Mouse (Mus musculus) adrenal gland (tissue): Measurements from ENCODE around the gene B3galt4.
"Not testable (repeated sequence)": the region's sequence is repeated elsewhere in the genome, so short reads cannot be mapped to it uniquely, and the experiment has no call there.

Source experiments
- intact Hi-C: fragments of 180-260 bp; cut with DNase I; formaldehyde crosslinking; loops from one replicate; pipeline ENCODE4 v1.15.1; 2025

B3galt4 gene

DNA sequence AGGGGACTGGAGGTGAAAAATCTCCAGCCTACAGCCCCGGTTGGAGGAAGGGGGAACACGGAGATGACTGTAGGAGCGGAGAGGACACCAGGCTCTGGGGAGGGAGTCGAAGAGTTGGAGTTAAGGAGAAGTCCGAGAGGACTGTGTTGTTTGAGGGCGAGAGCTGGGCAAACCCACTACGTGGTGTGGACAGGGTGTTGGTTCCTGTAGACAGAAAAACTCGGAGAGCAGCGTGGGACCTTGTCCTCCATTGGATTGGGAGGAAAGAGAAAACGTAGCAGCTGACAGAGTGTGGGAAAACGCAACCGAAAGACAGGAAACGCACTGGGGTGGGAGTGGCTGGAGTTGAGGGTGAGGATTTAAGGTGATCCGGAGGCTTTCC is 41.4 kb downstream of the B3galt4 start:
- intact Hi-C loops: no loop called here

DNA sequence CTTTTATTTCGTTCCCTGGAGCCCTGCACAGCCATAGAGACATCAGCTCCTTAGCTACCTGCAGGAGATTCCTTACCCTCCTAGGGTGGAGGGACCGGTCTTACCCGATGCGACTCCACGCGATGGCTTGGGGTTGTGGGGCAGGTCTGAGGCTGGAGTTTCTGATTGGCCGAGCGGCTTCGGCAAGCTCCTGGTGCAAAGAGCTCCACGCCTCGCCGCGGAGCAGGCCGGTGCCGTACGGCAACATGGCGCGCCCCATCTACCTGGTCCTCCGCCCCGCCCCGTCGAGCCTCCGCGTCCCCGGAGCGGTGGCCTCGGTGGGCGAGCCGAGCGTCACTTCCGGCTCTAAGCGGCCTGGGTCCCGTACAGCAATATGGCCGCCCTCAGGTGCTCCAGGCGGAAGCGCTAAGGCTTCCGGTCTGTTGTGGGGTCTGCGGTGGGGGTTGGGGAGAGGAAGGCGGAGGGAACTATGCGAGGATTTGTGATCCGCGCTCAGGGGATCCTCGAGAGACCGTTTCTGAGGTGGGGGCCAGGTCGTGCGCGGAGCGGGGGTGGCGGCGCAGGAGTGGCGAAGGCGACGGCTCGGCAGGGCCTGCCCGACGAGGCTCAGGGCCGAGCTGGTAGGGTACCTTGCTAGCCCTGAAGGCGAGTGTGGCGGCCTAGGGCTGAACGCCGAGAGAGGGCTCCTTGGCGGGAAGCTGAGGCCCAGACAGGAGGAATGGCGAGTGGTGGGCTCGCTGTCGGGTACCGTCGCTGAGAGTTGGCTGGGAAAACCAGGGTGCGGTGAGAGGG is 42.0 kb downstream of the B3galt4 start, which contains the start of gene Daxx:
Daxx (plus strand) TSS at position 338 of the 792 bp plus-strand sequence.
- intact Hi-C loops: no loop called here

DNA sequence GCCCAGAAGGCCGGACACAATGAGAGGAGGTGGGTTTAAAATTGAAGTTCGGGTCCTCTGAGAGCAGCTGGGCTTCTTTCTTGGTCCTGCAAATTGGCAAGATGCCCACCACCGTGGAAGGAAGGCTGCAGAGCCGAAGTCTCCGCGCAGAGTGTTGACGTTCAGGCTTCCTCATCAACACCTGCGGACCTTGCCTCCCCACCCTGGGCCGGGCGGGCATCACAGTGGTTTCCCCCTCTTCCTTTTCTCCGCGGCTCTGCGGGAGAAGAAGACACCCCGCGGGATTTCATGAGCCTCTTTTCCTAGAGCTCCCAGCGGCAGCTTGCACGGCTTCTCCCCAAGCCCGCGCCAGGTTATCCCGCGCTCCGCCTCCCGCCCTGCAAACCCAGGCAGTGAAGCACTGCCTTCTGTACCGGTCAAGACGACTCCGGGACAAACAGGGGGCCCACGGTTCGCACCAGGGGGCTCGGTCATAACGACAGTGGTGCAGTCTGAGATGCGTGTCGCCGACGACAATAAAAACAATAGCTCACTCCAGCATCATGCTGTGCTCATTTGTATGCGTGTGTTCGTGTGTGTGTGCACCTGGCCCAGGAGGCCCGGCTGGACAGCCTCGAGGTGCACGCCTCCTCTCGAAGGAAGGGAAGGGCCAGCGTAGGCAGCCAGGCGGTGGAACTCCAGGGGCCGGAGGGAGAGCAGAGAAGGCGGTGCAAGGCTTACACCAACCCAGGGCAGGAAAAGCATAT is 42.8 kb downstream of the B3galt4 start:
- intact Hi-C loops: no loop called here

DNA sequence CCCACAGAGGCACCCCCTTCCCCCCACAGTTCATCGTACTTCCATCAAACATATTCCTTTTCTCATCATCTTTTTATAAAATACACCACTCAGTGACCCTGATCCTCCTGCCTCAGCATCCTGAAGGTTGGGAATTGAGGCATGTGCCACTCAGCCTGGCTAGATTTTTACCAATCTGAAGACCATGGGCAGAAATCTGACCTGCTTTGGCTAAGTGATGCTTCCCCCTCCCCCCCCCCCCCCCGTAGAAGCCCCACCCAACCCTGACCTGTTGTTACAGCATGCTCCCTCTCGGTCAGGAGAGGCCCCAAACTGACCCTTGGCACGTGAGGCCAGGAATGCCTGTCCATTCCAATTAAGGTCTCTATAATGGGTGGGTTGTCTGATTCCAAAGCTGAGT is 46.5 kb downstream of the B3galt4 start, which contains the start of gene Platr17:
Platr17 (plus strand) TSS at position 301 of the 400 bp plus-strand sequence.
- intact Hi-C loops: not testable (repeated sequence)

DNA sequence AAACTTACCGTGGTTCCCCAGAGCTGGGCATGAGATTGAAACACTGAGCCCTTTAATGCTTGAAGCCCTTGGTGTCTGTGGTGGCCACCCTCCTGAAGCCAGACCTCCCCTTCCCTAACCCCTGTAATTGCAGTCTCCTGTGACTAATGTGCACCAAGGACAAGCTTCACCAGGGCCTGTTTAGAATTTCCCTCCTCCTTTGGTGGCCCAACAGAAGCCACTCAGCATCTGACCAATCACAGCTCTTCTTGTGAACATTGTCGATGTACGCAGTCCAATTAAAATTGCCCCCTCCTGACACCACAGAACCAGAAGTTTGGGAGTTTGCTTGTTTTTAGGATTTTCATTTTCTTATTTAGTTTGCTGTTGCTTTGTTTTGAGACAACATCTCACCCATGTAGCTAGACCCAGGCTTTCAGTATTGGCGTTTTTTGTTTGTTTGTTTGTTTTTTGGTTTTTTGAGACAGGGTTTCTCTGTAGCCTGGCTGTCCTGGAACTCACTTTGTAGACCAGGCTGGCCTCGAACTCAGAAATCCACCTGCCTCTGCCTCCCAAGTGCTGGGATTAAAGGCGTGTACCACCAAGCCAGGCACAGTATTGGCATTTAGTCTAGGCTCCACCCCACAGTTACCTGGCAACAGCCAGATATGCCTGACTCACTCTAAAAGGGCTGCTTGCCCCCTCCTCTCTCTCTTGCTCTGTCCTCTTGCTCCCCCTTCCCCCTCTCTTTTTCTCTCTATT is 47.2 kb downstream of the B3galt4 start:
- intact Hi-C loops: not testable (repeated sequence)

DNA sequence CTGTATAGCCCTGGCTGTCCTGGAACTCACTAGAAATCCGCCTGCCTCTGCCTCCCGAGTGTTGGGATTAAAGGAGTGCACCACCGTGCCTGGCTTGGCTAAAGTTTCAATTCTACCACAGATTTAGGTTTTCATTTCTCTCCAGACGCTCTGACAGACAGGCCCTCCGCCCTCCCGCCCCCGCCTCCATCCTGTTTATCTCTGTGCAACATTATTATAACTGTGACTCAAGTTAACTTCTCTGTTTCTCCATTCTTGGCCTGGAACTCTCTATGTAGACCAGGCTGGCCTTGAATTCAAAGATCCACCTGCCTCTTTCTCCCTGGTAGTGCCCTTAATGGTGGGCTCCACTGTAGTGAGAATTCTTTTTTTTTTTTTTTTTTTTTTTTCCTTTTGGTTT is 48.8 kb downstream of the B3galt4 start:
- intact Hi-C loops: no loop called here

DNA sequence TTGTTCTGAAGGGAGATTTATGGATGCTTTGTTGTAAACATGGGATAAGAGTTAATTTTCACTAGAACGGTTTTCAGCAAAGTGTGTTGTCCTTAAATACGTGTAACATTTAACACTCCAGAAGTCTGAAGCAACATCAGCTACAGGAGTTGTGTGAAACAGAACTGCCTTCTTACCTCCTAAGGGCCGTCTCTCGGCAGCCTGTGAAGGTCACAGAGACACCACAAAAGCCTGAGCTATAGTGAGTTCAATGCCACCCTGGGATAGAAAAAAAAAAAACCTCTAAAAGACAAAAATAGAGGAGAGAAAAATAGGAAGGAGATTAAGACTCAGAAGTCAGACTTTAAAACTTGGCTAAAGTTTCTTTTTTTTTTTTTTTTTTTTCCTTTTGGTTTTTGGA is 49.2 kb downstream of the B3galt4 start:
- intact Hi-C loops: no loop called here

DNA sequence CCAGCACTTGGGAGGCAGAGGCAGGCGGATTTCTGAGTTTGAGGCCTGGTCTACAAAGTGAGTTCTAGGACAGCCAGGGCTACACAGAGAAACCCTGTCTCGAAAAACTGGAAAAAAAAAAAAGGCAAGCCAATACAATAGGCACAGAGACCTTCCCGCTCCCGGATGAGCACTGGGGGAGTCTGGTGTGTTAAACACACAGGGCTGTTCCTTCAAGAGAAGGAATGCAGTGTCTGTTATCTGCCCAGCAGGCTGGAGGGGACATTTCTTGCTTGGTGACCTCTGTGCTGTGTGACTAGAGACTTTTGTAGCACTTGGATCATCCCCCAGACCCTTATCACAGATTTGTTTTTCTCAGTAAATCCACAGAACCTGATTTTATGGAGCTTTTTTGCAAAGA is 49.6 kb downstream of the B3galt4 start:
- intact Hi-C loops: no loop called here

DNA sequence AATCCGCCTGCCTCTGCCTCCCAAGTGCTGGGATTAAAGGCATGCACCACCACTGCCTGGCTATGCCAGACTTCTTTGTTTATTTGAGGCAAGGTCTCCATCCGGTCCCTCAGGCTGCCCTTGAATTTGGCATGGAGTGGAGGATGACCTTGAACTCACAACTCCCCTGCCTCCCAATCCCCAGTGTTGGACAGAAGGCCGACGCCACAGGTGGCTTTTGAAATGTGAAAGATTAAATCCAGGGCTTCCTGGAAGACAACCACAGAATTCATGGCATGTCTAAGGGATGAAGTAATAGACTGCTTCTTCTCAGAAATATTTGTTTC is 50.3 kb downstream of the B3galt4 start:
- intact Hi-C loops: no loop called here

DNA sequence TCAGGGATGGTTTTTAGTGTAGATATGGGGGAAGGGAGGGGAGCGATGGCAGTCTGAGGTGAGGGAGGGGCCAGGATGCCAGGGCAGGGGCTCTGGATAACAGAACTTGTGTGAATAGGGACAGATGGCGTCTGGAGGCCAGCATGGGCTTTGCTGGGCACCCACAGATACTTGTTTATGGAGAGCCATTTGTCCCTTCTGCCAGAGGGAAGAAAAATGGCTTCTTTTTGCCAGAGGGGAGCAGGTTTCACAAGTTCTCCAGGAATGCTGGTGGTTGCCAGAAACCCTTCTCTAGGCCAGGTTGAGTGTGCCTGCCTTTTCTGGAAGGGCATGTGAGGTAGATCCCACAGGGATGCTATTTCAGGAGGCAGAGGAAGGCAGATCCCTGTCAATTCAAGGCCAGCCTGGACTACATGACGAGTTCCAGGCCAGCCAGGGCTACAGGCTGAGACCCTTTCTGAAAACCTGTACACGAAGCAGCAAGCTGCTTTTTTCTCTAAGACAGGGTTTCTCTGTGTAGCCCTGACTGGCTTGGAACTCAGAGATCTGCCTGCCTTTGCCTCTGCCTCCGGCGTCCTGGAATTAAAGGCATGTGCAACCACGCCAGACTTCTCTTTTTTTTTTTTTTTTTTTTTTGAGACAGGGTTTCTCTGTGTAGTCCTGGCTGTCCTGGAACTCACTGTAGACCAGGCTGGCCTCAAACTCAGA is 50.9 kb downstream of the B3galt4 start:
- intact Hi-C loops: no loop called here
